Mouse (Mus musculus): ENCODE measurements around the gene Dpp6. TPM values are rescaled to one million over a fixed set of nuclear protein-coding genes. Genes with fewer than 3 reads are reported as not detected.

The Dpp6 gene
- polyA plus RNA-seq, 1 experiment from 2014 or later: 21.4 TPM

- Histone ChIP-seq H3K9me3 (no peaks in the 10 kb centered on the region), H3K9ac (replicated peaks) (no peak overlapping the region), H3K36me3 (no peaks in the 10 kb centered on the region), H3K4me1 (no peaks in the 10 kb centered on the region), H3K27ac (replicated peaks) (no peak overlapping the region), H3K4me3 (no peak overlapping the region), H3K4me2 (replicated peaks) (no peak overlapping the region), H3K27me3 (no peaks in the 10 kb centered on the region)
- ATAC-seq (ENCODE audit: low FRiP score, low read depth): no peak
- 68% methylated on average over 1 of the region's 1 CpGs for WGBS
These were observed 500.8 kb downstream of the Dpp6 start for GRCm38 (mm10) chr5:27317832-27318231.

GRCm38 (mm10) chr5:27319731-27320130 lies 502.7 kb downstream of the Dpp6 start:
- ATAC-seq (ENCODE audit: low FRiP score, low read depth): no peak
- Histone ChIP-seq H3K27me3 (no peaks in the 10 kb centered on the region), H3K4me3 (no peak overlapping the region)

DNA sequence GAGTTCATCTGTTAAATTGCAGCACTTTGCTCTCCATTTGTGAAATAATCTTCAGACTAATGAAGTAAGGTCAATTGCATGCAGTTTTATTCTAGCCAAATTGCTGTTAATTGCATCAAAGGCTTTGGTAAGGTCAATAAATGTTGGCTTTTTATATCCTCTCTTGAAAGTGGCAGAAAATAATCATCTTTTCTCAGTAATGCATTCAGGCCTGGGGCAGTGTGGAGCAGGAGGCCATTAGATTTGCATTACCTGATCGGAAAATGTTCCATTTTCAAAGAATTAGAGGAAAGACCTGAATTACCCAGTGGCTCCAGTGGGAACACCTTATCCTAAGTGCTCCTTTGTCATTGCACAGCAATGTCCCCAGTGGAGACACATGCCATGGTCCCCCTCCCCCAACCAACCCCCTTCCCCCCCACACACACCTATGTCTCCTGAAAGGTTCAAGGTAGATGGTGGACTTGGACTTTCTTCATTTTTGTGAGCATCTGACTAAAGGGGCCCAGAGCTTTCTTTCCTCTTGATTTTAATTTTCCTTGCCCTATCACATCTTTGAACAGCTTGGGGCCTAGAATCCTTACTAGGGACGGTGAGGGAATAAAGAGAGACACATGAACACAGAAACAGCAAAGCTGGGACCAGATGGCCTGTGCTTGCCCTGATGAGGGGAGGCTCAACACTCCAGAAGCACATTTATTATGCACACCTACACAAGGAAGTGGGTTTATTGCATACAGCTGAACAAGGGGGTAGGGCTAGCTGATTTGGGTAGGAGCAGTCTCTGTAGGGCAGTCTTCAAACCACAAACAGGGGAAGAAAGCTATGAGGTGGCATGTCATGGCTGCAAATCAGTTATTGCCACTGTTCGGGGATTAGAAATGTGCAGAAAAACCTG lies 506.1 kb downstream of the Dpp6 start:
- Histone ChIP-seq H3K27me3 (no peaks in the 10 kb centered on the region), H3K4me1 (peaks cover 4% of the 10 kb centered on the region; the same call in 1 of the 2 replicates), H3K4me2 (replicated peaks) (no peak overlapping the region), H3K9me3 (no peaks in the 10 kb centered on the region), H3K4me3 (no peak overlapping the region), H3K36me3 (no peaks in the 10 kb centered on the region), H3K27ac (replicated peaks) (no peak overlapping the region; the same call in 1 of the 2 replicates), H3K9ac (replicated peaks) (no peak overlapping the region)
- WGBS: 75% methylated on average over 3 of the region's 3 CpGs
- no peak for ATAC-seq (ENCODE audit: low FRiP score, low read depth)

More at GRCm38 (mm10) chr5:27319731-27320130, 502.7 kb downstream of the Dpp6 start:
- WGBS: 86% methylated on average over 4 of the region's 4 CpGs
- H3K9ac ChIP-seq (replicated peaks): no peak overlapping the region
- no peaks in the 10 kb centered on the region for H3K9me3 ChIP-seq
- no peak overlapping the region for H3K4me2 ChIP-seq (replicated peaks)
- H3K4me1 ChIP-seq: peaks cover 4% of the 10 kb centered on the region; the same call in 1 of the 2 replicates
- H3K27ac ChIP-seq (replicated peaks): no peak overlapping the region
- no peaks in the 10 kb centered on the region for H3K36me3 ChIP-seq

DNA sequence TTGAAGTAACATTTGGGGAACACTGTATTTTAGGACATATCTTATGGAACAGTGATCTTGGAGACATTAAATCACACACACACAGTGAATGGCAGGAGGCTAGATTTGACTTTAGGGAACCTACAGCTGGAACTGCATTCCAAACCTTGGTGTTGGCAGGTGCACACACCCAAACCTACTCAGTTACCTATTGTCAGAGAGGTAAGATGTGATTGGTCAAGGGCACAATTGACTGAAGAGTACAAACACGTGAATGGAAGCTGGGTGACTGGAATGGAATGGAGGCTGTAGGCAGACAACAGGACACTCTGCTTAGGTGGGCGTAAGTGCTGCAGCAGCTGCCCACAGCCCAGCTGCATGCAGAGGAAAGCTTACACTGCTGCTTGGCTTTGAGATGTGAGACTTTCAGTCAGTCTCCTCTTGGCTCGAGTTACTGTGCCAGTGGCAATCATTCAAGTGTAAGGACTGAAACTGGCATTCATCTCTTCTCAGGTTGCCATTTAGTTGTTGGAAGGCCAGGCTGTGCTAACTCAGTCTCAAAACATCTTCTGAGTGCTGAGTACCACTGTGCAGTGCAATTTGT lies 507.4 kb downstream of the Dpp6 start:
- Histone ChIP-seq H3K4me1 (peaks cover 4% of the 10 kb centered on the region; the same call in 1 of the 2 replicates), H3K9ac (replicated peaks) (no peak overlapping the region), H3K9me3 (no peaks in the 10 kb centered on the region), H3K4me2 (replicated peaks) (no peak overlapping the region), H3K27me3 (no peaks in the 10 kb centered on the region), H3K4me3 (no peak overlapping the region), H3K27ac (replicated peaks) (no peak overlapping the region), H3K36me3 (no peaks in the 10 kb centered on the region)
- WGBS: 72% methylated on average over 3 of the region's 3 CpGs
- ATAC-seq (ENCODE audit: low FRiP score, low read depth): no peak

DNA sequence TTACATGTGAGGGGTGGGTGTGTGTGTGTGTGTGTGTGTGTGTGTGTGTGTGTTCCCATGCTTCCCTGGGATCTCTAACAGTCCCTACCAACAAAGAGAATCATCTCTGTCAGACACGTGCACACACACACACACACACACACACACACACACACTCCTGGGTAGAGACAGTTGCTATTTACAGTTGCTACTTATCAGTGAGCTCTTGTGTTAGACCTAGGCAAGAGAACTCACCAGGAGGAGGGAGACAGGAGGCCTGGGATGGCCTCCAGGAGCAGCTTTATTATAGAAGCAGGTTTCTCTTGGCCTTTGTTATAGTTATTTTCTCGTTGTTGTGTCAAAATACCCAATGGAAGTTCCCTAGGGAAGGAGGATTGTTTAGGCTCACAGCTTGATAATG lies 519.7 kb downstream of the Dpp6 start:
- H3K9me3 ChIP-seq: no peaks in the 10 kb centered on the region
- H3K36me3 ChIP-seq: no peaks in the 10 kb centered on the region
- H3K9ac ChIP-seq (replicated peaks): no peak overlapping the region
- no peaks in the 10 kb centered on the region for H3K27me3 ChIP-seq
- 77% methylated on average over 2 of the region's 2 CpGs for WGBS
- no peak overlapping the region for H3K4me2 ChIP-seq (replicated peaks)
- no peaks in the 10 kb centered on the region for H3K4me1 ChIP-seq
- no peak overlapping the region for H3K4me3 ChIP-seq
- H3K27ac ChIP-seq (replicated peaks): no peak overlapping the region
- no peak for ATAC-seq (ENCODE audit: low FRiP score, low read depth)

DNA sequence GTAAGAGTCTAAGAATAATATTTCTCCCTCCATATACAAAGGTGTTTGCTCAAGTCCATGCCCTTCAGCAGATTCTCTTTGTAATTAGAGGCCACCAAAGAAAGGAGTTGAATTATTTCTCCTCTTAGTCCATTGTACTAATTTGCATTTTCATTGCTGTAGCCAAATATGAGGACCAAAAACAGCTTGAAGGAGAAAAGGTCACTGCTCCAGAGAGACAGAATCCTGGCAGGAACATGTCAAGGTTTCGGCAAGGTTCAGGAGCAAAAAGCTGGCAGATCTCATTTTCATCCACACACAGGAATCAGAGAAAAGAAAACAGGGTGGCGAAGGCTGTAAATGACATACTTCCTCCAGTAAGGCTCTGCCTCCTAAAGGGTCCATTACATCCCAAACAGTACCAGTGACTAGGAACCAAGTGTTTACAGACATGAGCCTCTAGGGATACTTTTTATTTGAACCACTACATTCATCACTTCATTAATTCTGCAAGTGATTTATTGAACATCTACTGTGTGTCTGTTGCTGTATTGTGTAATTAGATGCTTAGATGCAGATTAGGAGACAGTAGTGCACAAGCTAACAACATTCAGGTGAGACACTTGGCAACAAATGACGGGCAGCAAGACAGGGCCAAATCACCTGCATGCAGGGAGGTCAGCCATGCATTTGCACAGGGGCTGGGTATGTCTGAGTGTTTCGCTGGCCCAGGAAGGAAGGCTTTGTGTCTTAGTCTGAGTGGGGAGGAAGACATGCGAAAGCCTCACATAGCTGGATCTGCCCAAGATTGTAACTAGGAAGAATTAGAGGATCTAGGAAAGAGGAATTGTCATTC lies 522.4 kb downstream of the Dpp6 start:
- Histone ChIP-seq H3K9ac (replicated peaks) (no peak overlapping the region), H3K36me3 (no peaks in the 10 kb centered on the region), H3K4me1 (no peaks in the 10 kb centered on the region), H3K27me3 (no peaks in the 10 kb centered on the region), H3K4me3 (no peak overlapping the region), H3K4me2 (replicated peaks) (no peak overlapping the region), H3K27ac (replicated peaks) (no peak overlapping the region), H3K9me3 (no peaks in the 10 kb centered on the region)
- no peak for ATAC-seq (ENCODE audit: low FRiP score, low read depth)
- WGBS: 80% methylated on average over 5 of the region's 5 CpGs

GRCm38 (mm10) chr5:27342276-27342675 lies 525.3 kb downstream of the Dpp6 start:
- Histone ChIP-seq H3K27me3 (no peaks in the 10 kb centered on the region), H3K36me3 (no peaks in the 10 kb centered on the region), H3K4me1 (no peaks in the 10 kb centered on the region), H3K9me3 (no peaks in the 10 kb centered on the region), H3K9ac (replicated peaks) (no peak overlapping the region), H3K4me2 (replicated peaks) (no peak overlapping the region), H3K4me3 (no peak overlapping the region), H3K27ac (replicated peaks) (no peak overlapping the region)
- ATAC-seq (ENCODE audit: low FRiP score, low read depth): no peak
- WGBS: 79% methylated on average over 6 of the region's 6 CpGs

- Histone ChIP-seq H3K9ac (replicated peaks) (no peak overlapping the region), H3K27ac (replicated peaks) (no peak overlapping the region), H3K4me1 (peaks cover 7% of the 10 kb centered on the region), H3K4me3 (no peak overlapping the region), H3K36me3 (no peaks in the 10 kb centered on the region), H3K4me2 (replicated peaks) (no peak overlapping the region), H3K9me3 (no peaks in the 10 kb centered on the region), H3K27me3 (no peaks in the 10 kb centered on the region)
- ATAC-seq (ENCODE audit: low FRiP score, low read depth): no peak
- 94% methylated on average over 1 of the region's 1 CpGs for WGBS
These were observed 526.6 kb downstream of the Dpp6 start for GRCm38 (mm10) chr5:27343626-27344025.

DNA sequence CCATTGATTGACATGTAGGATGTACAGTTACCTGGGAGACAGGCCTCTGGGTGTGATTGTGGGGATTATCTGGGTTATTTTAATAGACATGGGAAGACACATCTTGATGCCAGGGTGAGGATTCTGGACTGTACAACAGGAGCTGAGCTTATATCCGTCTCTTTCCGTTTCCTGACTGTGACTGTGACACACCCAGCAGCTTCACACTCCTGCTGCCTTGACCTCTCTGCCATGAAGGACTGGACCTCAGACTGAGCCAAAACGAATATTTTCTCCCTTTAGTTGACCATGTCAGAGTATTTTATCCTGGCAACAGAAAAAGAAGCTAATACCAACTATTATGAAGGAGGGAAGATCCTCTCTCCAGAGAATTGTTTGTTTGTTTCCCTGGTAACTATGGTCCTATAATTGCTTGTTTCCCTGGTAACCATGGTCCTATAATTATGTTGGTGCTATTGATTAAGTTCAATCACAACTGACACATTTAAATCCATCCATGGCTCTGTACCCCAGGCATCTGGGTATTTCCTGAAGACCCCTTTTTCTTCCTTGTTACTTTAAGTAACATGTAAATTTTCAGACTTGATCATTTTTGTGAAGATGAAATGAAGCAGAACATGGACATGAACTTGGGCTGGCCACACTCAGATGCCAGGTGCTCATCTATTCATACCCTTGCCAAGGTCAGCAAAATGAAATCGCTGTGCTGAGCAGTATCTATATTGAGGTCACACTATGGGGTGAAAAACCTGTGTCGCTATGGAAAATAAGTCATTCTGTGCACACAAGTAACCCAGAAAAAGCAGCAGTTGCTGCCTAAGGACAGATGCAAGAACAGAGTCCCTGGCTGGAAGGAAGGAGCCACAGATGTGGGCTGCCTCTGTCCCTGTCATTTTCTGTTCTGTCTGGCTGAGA lies 531.4 kb downstream of the Dpp6 start:
- H3K9ac ChIP-seq (replicated peaks): no peak overlapping the region
- no peak overlapping the region for H3K4me2 ChIP-seq (replicated peaks)
- no peak for ATAC-seq (ENCODE audit: low FRiP score, low read depth)
- peak overlapping the region; percentile 49; the same call in 1 of the 2 replicates for H3K27ac ChIP-seq (replicated peaks)
- H3K4me3 ChIP-seq: no peak overlapping the region
- H3K9me3 ChIP-seq: no peaks in the 10 kb centered on the region
- H3K36me3 ChIP-seq: no peaks in the 10 kb centered on the region
- no peaks in the 10 kb centered on the region for H3K27me3 ChIP-seq
- WGBS: 44% methylated on average over 5 of the region's 5 CpGs
- peaks cover 12% of the 10 kb centered on the region for H3K4me1 ChIP-seq

- H3K9me3 ChIP-seq: no peaks in the 10 kb centered on the region
- no peaks in the 10 kb centered on the region for H3K4me1 ChIP-seq
- WGBS: 80% methylated on average over 3 of the region's 3 CpGs
- no peaks in the 10 kb centered on the region for H3K27me3 ChIP-seq
- no peak overlapping the region for H3K27ac ChIP-seq (replicated peaks)
- H3K4me3 ChIP-seq: no peak overlapping the region
- H3K9ac ChIP-seq (replicated peaks): no peak overlapping the region
- ATAC-seq (ENCODE audit: low FRiP score, low read depth): no peak
- no peaks in the 10 kb centered on the region for H3K36me3 ChIP-seq
- H3K4me2 ChIP-seq (replicated peaks): no peak overlapping the region
These were observed 540.6 kb downstream of the Dpp6 start for GRCm38 (mm10) chr5:27357630-27358029.

DNA sequence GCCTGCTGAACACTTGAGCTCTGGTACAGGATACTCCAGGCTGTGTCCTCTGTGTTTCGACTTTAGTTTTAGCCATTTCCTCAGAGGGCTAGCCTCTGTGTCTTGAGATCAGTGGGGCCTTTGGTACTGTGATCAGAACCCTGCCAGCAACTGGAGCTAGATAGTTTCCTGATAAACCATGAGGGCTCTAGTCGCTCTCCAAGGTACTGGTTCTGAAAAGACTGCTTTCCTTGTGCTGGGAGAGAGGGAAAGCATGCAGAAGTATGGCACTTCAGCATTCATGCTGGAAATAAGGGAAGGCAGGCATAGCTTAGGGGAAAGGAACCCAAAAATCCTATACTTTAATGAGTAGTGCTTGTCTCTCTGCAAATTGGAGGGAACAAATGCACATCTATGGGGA lies 548.9 kb downstream of the Dpp6 start:
- H3K4me2 ChIP-seq (replicated peaks): no peak overlapping the region
- H3K27ac ChIP-seq (replicated peaks): no peak overlapping the region
- ATAC-seq (ENCODE audit: low FRiP score, low read depth): no peak
- H3K36me3 ChIP-seq: no peaks in the 10 kb centered on the region
- H3K27me3 ChIP-seq: no peaks in the 10 kb centered on the region
- no peaks in the 10 kb centered on the region for H3K9me3 ChIP-seq
- WGBS: 68% methylated on average over 2 of the region's 2 CpGs
- H3K4me3 ChIP-seq: no peak overlapping the region
- H3K4me1 ChIP-seq: no peaks in the 10 kb centered on the region
- H3K9ac ChIP-seq (replicated peaks): no peak overlapping the region

All from midbrain, embryonic 12.5 days (tissue).